Mouse (Mus musculus) megakaryocyte, embryonic 14.5 days (primary cell): ENCODE data around the gene Atg4c.

ENCODE experiments used
- FLI1 ChIP-seq: IDR thresholded peaks from 2 replicates; pipeline ENCODE4 v1.6.1; 2012; ENCODE audit warnings: low read length, inconsistent platforms, mixed read lengths
- GATA1 ChIP-seq: IDR thresholded peaks from 3 replicates; pipeline ENCODE4 v1.6.1; 2012; ENCODE audit warnings: mixed read lengths, low read length, inconsistent platforms, borderline replicate concordance

GRCm38 (mm10) chr4:99156641-99157307 lies 37.0 kb upstream of the Atg4c start:
- no peak for TF ChIP-seq GATA1
- no peak for TF ChIP-seq FLI1
